Comparison of ENCODE assay signal across 7 mouse cellular contexts in genomic region chr6:86366125-86366852, GRCm38 (mm10). TPM values are rescaled to one million over a fixed set of nuclear protein-coding genes. Genes with fewer than 3 reads are reported as not detected.
DNase-seq lines count a peak whose midpoint lies in the region; ATAC-seq and TF ChIP-seq lines count a peak whose summit lies in the region.

No protein-coding gene starts in this region.

- H3K36me3 ChIP-seq in forebrain, embryonic 13.5 days (ENCODE audit: poor library complexity, severe bottlenecking): peaks cover 22% of the 10 kb centered on the region
- peaks cover 23% of the 10 kb centered on the region for H3K36me3 ChIP-seq in hindbrain, embryonic 14.5 days (replicated peaks; ENCODE audit: control insufficient read depth, insufficient read depth)
- no peaks in the 10 kb centered on the region for H3K36me3 ChIP-seq in stomach, embryonic 16.5 days (ENCODE audit: control insufficient read depth, insufficient read depth, low read length)

- TF ChIP-seq POLR2A in bone marrow, adult 2 months (IDR thresholded peaks at IDR 0.05; ENCODE audit: borderline replicate concordance, control insufficient read depth, low read depth, low read length): no peak

- peak overlapping the region; percentile 30 for H3K27ac ChIP-seq in bone marrow, adult 2 months (ENCODE audit: control insufficient read depth, insufficient read depth, low read depth, low read length, poor library complexity)
- H3K27ac ChIP-seq in forebrain, embryonic 13.5 days: peak overlapping the region; percentile 60
- peak overlapping the region; percentile 84 for H3K27ac ChIP-seq in hindbrain, embryonic 14.5 days
- H3K27ac ChIP-seq in stomach, embryonic 16.5 days (ENCODE audit: low read length): peak overlapping the region; percentile 90

- H3K4me3 ChIP-seq in bone marrow, adult 2 months (replicated peaks; ENCODE audit: control insufficient read depth, low read depth, low read length): peak overlapping the region; percentile 72
- peak overlapping the region; percentile 73 for H3K4me3 ChIP-seq in forebrain, embryonic 13.5 days
- H3K4me3 ChIP-seq in hindbrain, embryonic 14.5 days (replicated peaks; ENCODE audit: low read length): peak overlapping the region; percentile 72
- H3K4me3 ChIP-seq in stomach, embryonic 16.5 days (replicated peaks; ENCODE audit: low read length): peak overlapping the region; percentile 72

- H3K9me3 ChIP-seq in forebrain, embryonic 13.5 days (replicated peaks): no peaks in the 10 kb centered on the region
- no peaks in the 10 kb centered on the region for H3K9me3 ChIP-seq in hindbrain, embryonic 14.5 days (ENCODE audit: control insufficient read depth, low read length)
- H3K9me3 ChIP-seq in stomach, embryonic 16.5 days (replicated peaks; ENCODE audit: control insufficient read depth, low read length): no peaks in the 10 kb centered on the region

- DNase-seq in MN1 (ENCODE audit: low spot score): peak; percentile 86
- no peak for DNase-seq in hindbrain, embryonic 14.5 days (ENCODE audit: low spot score)
- peak; percentile 21 to 57 for DNase-seq in left cerebral cortex, postnatal 10 days (ENCODE audit: extremely low spot score in 1 of 2, low spot score in 2 of 2)
- DNase-seq in lung, postnatal 36 days: peak; percentile 53

- H3K27me3 ChIP-seq in forebrain, embryonic 13.5 days: no peaks in the 10 kb centered on the region
- H3K27me3 ChIP-seq in hindbrain, embryonic 14.5 days (ENCODE audit: control insufficient read depth, insufficient read depth, low read length): no peaks in the 10 kb centered on the region
- H3K27me3 ChIP-seq in stomach, embryonic 16.5 days (ENCODE audit: control insufficient read depth, insufficient read depth, low read length): no peaks in the 10 kb centered on the region

- ATAC-seq in forebrain, embryonic 13.5 days: no peak
- ATAC-seq in hindbrain, embryonic 14.5 days (ENCODE audit: low FRiP score): peak; percentile 2; the same call in 1 of the 2 replicates
- peak; percentile 15; the same call in 1 of the 2 replicates for ATAC-seq in stomach, embryonic 16.5 days (ENCODE audit: insufficient read depth, low FRiP score)

- TF ChIP-seq CTCF in bone marrow, adult 2 months (IDR thresholded peaks at IDR 0.05; ENCODE audit: control insufficient read depth, insufficient read depth, low read length): no peak

- intact Hi-C loops in left cerebral cortex, postnatal 10 days (cut with DNase I): loop anchor here (5.0 kb wide), 1 partner anchor 36 kb away; the partner anchor contains the start of gene Tia1

- WGBS in bone marrow, adult 2 months: 49% methylated on average over 25 of the region's 25 CpGs
- WGBS in forebrain, embryonic 13.5 days: 37% methylated on average over 25 of the region's 25 CpGs
- WGBS in hindbrain, embryonic 14.5 days: 40% methylated on average over 25 of the region's 25 CpGs
- 38% methylated on average over 25 of the region's 25 CpGs for WGBS in stomach, embryonic 16.5 days

- peak overlapping the region; percentile 91 for H3K4me2 ChIP-seq in forebrain, embryonic 13.5 days
- peak overlapping the region; percentile 80 for H3K4me2 ChIP-seq in hindbrain, embryonic 14.5 days (replicated peaks)
- peak overlapping the region; percentile 99 for H3K4me2 ChIP-seq in stomach, embryonic 16.5 days (ENCODE audit: low read depth, low read length)

- peaks cover 1% of the 10 kb centered on the region; the same call in 1 of the 2 replicates for H3K4me1 ChIP-seq in bone marrow, adult 2 months (ENCODE audit: control insufficient read depth, insufficient read depth, low read length)
- peaks cover 24% of the 10 kb centered on the region for H3K4me1 ChIP-seq in forebrain, embryonic 13.5 days
- H3K4me1 ChIP-seq in hindbrain, embryonic 14.5 days (replicated peaks; ENCODE audit: control insufficient read depth, insufficient read depth, low read length): peaks cover 26% of the 10 kb centered on the region
- peaks cover 16% of the 10 kb centered on the region for H3K4me1 ChIP-seq in stomach, embryonic 16.5 days (ENCODE audit: control insufficient read depth, insufficient read depth, low read length)

- H3K9ac ChIP-seq in forebrain, embryonic 13.5 days: peak overlapping the region; percentile 85
- H3K9ac ChIP-seq in hindbrain, embryonic 14.5 days: peak overlapping the region; percentile 74
- H3K9ac ChIP-seq in stomach, embryonic 16.5 days (ENCODE audit: low read length): peak overlapping the region; percentile 82

RNA-seq across cellular contexts. Expression of gene Fam136a, which starts 0.8 kb away (rescaled TPM):
- polyA plus RNA-seq in bone marrow, adult 2 months (2011; ENCODE audit: insufficient read depth, insufficient read length, low replicate concordance, missing spikeins): 7.7 and 24.3 TPM in 2 replicates
- polyA plus RNA-seq in forebrain, embryonic 13.5 days (2015; fragmentation: Nextera tagmentation; extraction: Ambion mirVana): 128 and 142 TPM in 2 replicates
- 114 and 115 TPM in 2 replicates for polyA plus RNA-seq in hindbrain, embryonic 14.5 days (2014; fragmentation: Nextera tagmentation; extraction: Ambion mirVana)
- total RNA-seq in left cerebral cortex, postnatal 10 days (2021): 10 to 100 TPM; 34.0 to 34.6 TPM
- 120 and 128 TPM in 2 replicates for polyA plus RNA-seq in stomach, embryonic 16.5 days (2015; fragmentation: Nextera tagmentation; extraction: Ambion mirVana)

RNA-seq across cellular contexts. Expression of gene Snrpg, which starts 4.8 kb away (rescaled TPM):
- 224 and 244 TPM in 2 replicates for polyA plus RNA-seq in bone marrow, adult 2 months (2011; ENCODE audit: insufficient read depth, insufficient read length, low replicate concordance, missing spikeins)
- polyA plus RNA-seq in forebrain, embryonic 13.5 days (2015; fragmentation: Nextera tagmentation; extraction: Ambion mirVana): 791 and 827 TPM in 2 replicates
- polyA plus RNA-seq in hindbrain, embryonic 14.5 days (2014; fragmentation: Nextera tagmentation; extraction: Ambion mirVana): 345 and 410 TPM in 2 replicates
- total RNA-seq in left cerebral cortex, postnatal 10 days (2021): 10 to 100 TPM; 66.9 to 87.6 TPM
- 427 and 445 TPM in 2 replicates for polyA plus RNA-seq in stomach, embryonic 16.5 days (2015; fragmentation: Nextera tagmentation; extraction: Ambion mirVana)

RNA-seq across cellular contexts. Expression of gene Pcyox1, which starts 30.7 kb away (rescaled TPM):
- polyA plus RNA-seq in bone marrow, adult 2 months (2011; ENCODE audit: insufficient read depth, insufficient read length, low replicate concordance, missing spikeins): 15.1 and 22.8 TPM in 2 replicates
- 97.5 and 106 TPM in 2 replicates for polyA plus RNA-seq in forebrain, embryonic 13.5 days (2015; fragmentation: Nextera tagmentation; extraction: Ambion mirVana)
- 94.9 and 99.9 TPM in 2 replicates for polyA plus RNA-seq in hindbrain, embryonic 14.5 days (2014; fragmentation: Nextera tagmentation; extraction: Ambion mirVana)
- 100 to 1,000 TPM; 114 TPM for total RNA-seq in left cerebral cortex, postnatal 10 days (2021)
- polyA plus RNA-seq in stomach, embryonic 16.5 days (2015; fragmentation: Nextera tagmentation; extraction: Ambion mirVana): 119 and 131 TPM in 2 replicates

RNA-seq across cellular contexts. Expression of gene Tia1, which starts 37.7 kb away (rescaled TPM):
- polyA plus RNA-seq in bone marrow, adult 2 months (2011; ENCODE audit: insufficient read depth, insufficient read length, low replicate concordance, missing spikeins): 15.3 and 28.8 TPM in 2 replicates
- polyA plus RNA-seq in forebrain, embryonic 13.5 days (2015; fragmentation: Nextera tagmentation; extraction: Ambion mirVana): 354 and 375 TPM in 2 replicates
- polyA plus RNA-seq in hindbrain, embryonic 14.5 days (2014; fragmentation: Nextera tagmentation; extraction: Ambion mirVana): 267 and 306 TPM in 2 replicates
- total RNA-seq in left cerebral cortex, postnatal 10 days (2021): 100 to 1,000 TPM; 125 to 127 TPM
- polyA plus RNA-seq in stomach, embryonic 16.5 days (2015; fragmentation: Nextera tagmentation; extraction: Ambion mirVana): 135 and 151 TPM in 2 replicates

Comparison
In these comparisons a context has a peak if more than half of its experiments do, and no peak if none do; other contexts are left out.
1. H3K27ac ChIP-seq: peak in every context shown above with its lines; median percentile 90 in stomach, embryonic 16.5 days; 84 in hindbrain, embryonic 14.5 days; 60 in forebrain, embryonic 13.5 days; 30 in bone marrow, adult 2 months.